Mouse (Mus musculus): ENCODE data around the gene 6030445D17Rik. TPM values are rescaled to one million over a fixed set of nuclear protein-coding genes. Genes with fewer than 3 reads are reported as not detected.

Gene 6030445D17Rik
- total RNA-seq (2021), result under 1 TPM; 0.55 to 0.88 TPM
- long read RNA-seq, experiment 1, result 0 reads
- long read RNA-seq, experiment 2, result 0 reads

- DNase-seq (ENCODE audit: low spot score in 2 of 2), result peak; percentile 44 to 61
These were observed at the start of gene 6030445D17Rik for GRCm38 (mm10) chr4:136462086-136462838. TSS of gene 6030445D17Rik (plus strand) at chr4:136462250.

DNA sequence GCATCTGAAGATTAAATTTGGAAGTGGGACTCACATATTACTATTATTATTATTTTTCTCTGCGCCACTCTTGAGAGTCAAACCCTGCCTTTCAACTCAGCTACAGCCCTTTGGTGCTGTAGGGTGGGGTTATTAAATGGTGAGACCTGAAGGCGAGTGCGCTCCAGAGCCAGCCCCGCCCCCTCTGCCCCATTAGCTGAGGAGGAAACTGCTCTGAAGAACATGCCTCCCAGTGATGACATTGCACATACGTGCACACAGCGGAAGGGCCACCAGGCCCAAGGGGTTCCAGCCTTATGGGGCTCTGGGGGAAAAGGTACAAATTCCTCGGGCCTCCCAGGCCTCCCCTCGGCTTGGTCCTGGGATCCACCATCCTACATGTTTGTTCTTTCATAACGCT lies 46.6 kb upstream of the 6030445D17Rik start:
- no peak for DNase-seq (ENCODE audit: low spot score in 2 of 2)

DNA sequence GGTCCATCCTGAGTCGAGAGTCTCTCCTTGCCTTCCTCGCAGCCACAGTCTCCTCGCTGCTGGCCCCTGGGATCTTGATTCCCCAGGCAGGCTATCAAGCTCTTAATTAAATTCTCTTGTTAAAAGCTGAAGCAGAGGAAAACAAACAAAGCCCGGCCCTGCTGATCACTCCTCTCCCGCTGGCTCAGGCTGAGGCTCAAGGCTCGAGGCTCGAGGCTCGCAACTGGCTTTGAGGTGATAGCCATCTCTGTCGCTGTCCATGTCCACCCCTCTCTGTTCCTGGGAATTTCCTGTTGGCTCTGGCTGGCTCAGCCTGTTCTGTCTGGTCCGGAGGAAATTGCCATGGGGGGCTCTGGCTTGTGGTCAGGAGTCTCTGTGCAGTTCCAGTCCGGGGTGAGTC lies 43.1 kb upstream of the 6030445D17Rik start:
- DNase-seq (ENCODE audit: low spot score in 2 of 2), result no peak

- no peak for DNase-seq (ENCODE audit: low spot score in 2 of 2)
These were observed 42.7 kb upstream of the 6030445D17Rik start for GRCm38 (mm10) chr4:136419386-136419785.

- no peak for DNase-seq (ENCODE audit: low spot score in 2 of 2)
These were observed 38.8 kb upstream of the 6030445D17Rik start, which contains the start of gene Htr1d for GRCm38 (mm10) chr4:136423224-136423623. TSS of gene Htr1d (plus strand) at chr4:136423524.

DNA sequence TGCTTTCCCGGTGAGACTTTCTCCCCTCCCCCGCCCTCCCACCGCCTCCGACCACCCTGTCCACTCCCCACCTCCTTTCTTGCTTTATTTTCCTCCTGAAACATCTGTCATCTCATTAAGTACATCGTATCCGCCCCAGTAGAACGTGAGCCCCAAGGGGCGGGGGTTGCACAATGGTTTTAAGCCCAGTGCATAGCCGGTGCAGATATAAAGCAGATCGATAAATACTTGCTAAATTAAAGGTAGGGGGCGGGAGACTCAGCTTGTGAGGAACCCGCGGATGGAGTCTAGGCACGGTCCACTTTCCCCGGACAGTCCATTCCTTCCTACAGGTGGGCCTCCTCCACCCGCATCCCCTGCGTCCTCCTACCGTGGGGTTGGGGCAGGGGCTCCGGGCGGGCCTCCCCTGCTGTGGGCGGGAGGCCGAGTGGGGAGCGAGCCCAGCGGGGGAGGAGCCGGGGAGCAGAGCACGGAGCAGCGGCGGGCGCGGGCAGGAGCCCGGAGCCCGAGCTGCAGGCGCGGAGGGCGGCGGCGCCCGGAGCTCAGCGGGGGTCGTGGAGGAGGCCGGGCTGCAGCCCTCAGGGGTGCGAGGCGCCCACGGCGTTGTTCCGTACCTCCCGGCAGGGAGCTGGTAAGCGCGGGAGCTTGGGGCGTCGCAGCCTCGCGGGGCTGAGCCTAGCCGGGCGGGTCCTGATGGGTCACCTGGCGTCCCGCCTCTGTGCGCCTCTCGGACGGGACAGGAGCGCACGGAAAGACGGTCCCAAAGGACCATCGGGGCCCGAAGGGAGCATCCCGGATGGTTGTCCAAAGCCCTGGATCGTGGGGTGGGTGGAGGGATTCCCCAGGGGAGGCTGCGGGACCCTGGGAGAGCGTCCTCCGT lies 37.7 kb upstream of the 6030445D17Rik start:
- DNase-seq (ENCODE audit: low spot score in 2 of 2), result no peak

- DNase-seq (ENCODE audit: low spot score in 2 of 2), result no peak
These were observed 37.1 kb upstream of the 6030445D17Rik start for GRCm38 (mm10) chr4:136425000-136425288.

DNA sequence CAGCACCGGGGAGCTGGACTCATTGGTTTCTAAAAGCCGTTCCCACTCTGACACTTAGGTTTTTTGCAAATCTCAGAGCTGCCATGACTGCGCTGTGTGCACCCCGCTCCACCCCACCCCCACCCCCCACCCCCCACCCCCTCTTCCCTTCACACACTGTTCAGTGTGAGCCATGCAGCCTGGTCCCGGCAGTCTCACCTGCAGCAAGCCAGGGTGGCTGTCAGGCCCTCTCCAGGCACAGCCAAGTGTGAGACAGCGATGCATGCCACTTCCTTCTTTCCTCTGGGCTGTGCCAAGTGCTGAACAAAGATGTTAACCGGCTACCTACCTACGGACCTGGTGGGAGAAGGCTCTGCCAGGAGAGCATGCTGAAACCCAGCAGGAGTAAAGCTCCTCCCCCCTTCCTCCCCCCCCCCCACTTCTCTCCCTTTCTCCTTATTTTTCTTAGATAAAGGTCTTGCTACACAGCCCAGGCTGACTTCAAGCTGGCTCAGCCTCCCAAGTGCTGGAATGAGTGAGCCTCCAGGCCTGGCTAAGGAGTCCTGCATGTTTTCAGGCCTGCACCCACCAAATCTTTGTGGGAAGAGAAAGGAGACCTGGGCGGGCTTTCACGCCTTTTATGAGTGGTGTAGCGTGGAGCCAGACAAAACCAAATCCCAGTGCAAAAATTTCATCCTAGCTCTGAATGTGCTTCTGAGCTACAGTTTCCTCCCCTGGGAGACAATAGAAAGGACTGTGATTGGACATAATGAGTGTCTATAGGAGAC lies 31.3 kb upstream of the 6030445D17Rik start:
- no peak for DNase-seq (ENCODE audit: low spot score in 2 of 2)

GRCm38 (mm10) chr4:136431376-136431693 lies 30.7 kb upstream of the 6030445D17Rik start:
- DNase-seq (ENCODE audit: low spot score in 2 of 2), result peak; percentile 26 to 29

DNA sequence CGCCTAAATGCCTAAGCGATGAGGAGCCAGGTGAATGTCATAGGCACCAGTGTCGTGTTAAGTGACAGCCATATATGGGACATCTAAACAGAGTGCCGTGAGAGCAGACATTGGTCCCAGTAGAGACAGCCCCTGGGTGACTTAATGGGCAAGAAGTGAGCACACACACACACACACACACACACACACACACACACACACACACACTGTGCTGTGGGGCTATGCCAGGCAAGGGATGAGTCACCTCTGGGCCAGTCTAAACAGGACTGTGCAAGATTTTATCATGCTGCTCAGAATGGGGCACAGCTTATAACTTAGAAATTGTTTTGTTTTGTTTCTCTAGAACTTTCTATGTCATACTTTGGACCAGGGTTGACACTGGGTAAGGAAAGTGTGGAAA lies 28.0 kb upstream of the 6030445D17Rik start:
- DNase-seq (ENCODE audit: low spot score in 2 of 2), result no peak

DNA sequence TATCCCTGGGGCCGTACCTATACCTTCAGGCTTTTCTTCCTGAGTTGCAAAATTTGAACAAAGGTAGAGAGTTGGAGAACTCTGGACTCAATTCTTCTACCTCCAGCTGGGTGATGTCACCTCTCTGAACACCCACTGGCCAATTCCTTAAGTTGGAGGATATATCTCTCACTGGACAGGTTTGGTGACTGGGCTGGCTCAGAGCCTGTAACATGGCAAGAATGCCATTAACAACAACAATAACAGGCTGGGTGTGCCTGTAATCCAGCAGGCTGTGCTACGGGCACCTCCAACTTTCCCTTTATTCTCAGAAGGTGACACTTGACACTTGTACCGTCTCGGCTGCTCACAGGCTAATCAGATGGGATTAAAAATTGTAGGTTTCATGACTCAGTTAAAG lies 22.9 kb upstream of the 6030445D17Rik start:
- DNase-seq (ENCODE audit: low spot score in 2 of 2), result no peak

GRCm38 (mm10) chr4:136441354-136442043 lies 20.6 kb upstream of the 6030445D17Rik start:
- DNase-seq (ENCODE audit: low spot score in 2 of 2), result no peak

DNA sequence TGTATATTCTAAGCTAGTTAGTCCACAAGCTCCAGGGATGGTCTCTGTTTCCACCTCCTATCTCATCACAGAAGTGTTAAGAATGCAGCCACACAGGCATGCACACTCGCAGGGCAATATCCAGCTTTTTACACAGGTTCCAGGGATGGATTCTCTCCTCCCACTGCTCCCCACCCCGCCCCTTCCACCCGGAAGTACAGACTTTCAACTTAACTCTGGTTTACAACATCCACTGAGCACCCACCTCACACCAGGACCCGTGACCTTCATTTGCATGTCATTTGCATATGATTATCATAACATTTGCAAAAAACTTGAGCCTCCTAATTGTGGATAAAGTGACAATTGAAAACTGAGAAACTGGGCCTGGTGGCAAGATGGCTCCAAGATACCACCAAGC lies 17.5 kb upstream of the 6030445D17Rik start:
- DNase-seq (ENCODE audit: low spot score in 2 of 2), result no peak

DNA sequence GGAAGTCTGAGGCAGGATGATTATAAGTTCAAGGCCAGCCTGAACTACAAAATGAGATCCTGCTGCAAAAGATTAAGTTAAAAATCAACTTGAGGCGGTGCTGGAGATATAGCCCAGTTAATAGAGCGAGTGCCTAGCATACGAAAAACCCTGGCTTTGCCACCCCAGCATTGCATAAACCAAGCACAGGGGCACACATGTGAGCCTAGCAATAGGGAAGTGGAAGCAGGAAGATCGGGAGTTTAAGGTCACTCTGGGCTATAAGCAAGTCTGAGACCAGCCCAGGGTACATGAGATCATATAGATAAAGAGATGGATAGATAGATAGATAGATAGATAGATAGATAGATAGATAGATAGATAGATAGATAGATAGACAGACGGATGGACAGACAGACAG lies 12.3 kb upstream of the 6030445D17Rik start:
- DNase-seq (ENCODE audit: low spot score in 2 of 2), result no peak

- no peak for DNase-seq (ENCODE audit: low spot score in 2 of 2)
These were observed 11.8 kb upstream of the 6030445D17Rik start for GRCm38 (mm10) chr4:136450271-136450670.

- no peak for DNase-seq (ENCODE audit: low spot score in 2 of 2)
These were observed 10.5 kb upstream of the 6030445D17Rik start for GRCm38 (mm10) chr4:136451564-136451963.

DNA sequence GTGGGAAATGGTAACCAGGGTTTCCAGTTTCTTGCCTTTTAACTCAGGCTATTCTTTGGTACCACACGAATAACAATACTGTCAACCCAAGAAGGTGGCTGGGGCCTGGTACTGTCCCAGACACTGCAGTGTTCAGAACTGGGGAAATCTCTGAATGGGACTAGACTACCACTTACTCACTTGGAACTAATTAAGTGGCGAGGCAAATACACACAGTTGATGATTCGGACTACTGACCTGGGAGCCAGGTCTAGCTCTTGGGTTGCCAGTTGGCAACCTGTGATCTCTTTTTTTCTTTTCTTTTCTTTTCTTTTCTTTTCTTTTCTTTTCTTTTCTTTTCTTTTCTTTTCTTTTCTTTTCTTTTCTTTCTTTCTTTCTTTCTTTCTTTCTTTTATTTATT lies 9.8 kb upstream of the 6030445D17Rik start:
- no peak for DNase-seq (ENCODE audit: low spot score in 2 of 2)

DNA sequence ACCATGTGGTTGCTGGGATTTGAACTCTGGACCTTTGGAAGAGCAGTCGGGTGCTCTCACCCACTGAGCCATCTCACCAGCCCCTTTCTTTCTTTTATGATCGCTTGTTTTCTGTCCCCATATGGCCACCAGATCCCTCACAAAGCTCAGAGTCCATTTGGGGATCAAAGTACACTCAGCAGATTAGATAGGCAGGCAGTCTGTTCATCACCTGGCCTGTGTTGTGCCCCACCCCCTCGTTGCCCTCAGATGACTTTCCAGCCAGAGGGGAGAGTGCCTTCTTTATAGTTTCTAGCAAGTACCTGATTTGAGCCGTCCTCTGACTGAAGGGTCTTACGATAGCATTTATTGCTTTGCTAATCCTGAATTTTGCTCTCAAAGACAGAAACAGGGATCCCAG lies 9.3 kb upstream of the 6030445D17Rik start:
- DNase-seq (ENCODE audit: low spot score in 2 of 2), result no peak

DNA sequence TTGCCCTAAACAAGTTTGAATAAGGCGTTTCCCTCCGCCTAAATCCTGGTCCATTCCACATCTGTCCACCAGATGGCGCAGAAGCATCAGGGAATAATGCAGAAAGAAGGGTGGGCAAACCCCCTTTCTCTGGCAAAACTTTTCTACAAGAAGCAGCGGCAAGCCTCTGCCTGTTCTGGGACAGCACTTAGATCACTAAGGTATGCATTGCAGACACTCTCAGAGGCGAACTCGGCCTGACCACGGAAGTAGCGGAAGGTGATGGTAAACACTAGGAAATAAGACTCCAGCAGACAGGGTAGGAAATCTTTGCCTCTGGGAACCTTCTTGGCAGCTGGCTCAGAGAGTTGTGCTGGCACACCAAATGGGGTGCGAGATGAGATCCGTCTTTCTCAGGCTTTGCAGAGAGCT lies 7.2 kb upstream of the 6030445D17Rik start:
- peak; percentile 84 to 85 for DNase-seq (ENCODE audit: low spot score in 2 of 2)

- no peak for DNase-seq (ENCODE audit: low spot score in 2 of 2)
These were observed 5.4 kb upstream of the 6030445D17Rik start for GRCm38 (mm10) chr4:136456516-136457218.
